Mouse (Mus musculus) adrenal gland, adult 8-10 months (tissue): ENCODE data around the gene Pde4d. TPM values are rescaled to one million over a fixed set of nuclear protein-coding genes. Genes with fewer than 3 reads are reported as not detected.

Source experiments
- DNase-seq: peaks from one replicate; pipeline ENCODE4 v3.0.0; 2022
- total RNA-seq, 4 experiments: library from RNA; stranded (reverse); gene quantifications; 2 replicates each; pipeline ENCODE4 v1.2.4; 2022

The Pde4d gene
- total RNA-seq, 4 experiments from 2014 or later = 10.8 to 13.3 (median 12.0) TPM

GRCm38 (mm10) chr13:109190652-109191051 lies 740.9 kb downstream of the Pde4d start:
- DNase-seq = no peak

GRCm38 (mm10) chr13:109191176-109191575 lies 741.4 kb downstream of the Pde4d start:
- DNase-seq = no peak

GRCm38 (mm10) chr13:109205541-109205940 lies 755.8 kb downstream of the Pde4d start:
- no peak for DNase-seq

GRCm38 (mm10) chr13:109208607-109209006 lies 758.9 kb downstream of the Pde4d start:
- no peak for DNase-seq

GRCm38 (mm10) chr13:109209413-109209812 lies 759.7 kb downstream of the Pde4d start:
- DNase-seq = no peak

GRCm38 (mm10) chr13:109210403-109210802 lies 760.7 kb downstream of the Pde4d start:
- DNase-seq = no peak

GRCm38 (mm10) chr13:109211471-109211870 lies 761.7 kb downstream of the Pde4d start:
- no peak for DNase-seq

- no peak for DNase-seq
Observed at GRCm38 (mm10) chr13:109211941-109212487, 762.3 kb downstream of the Pde4d start.

GRCm38 (mm10) chr13:109212788-109213473 lies 763.2 kb downstream of the Pde4d start:
- no peak for DNase-seq

GRCm38 (mm10) chr13:109219019-109219725 lies 769.4 kb downstream of the Pde4d start:
- no peak for DNase-seq

- DNase-seq = no peak
Observed at GRCm38 (mm10) chr13:109228967-109229617, 779.3 kb downstream of the Pde4d start.

GRCm38 (mm10) chr13:109229618-109230334 lies 780.0 kb downstream of the Pde4d start:
- DNase-seq = no peak

- DNase-seq = no peak
Observed at GRCm38 (mm10) chr13:109230335-109230987, 780.7 kb downstream of the Pde4d start.

GRCm38 (mm10) chr13:109231848-109232460 lies 782.2 kb downstream of the Pde4d start:
- no peak for DNase-seq

- no peak for DNase-seq
Observed at GRCm38 (mm10) chr13:109232531-109232930, 782.8 kb downstream of the Pde4d start.

GRCm38 (mm10) chr13:109233911-109234613 lies 784.3 kb downstream of the Pde4d start:
- DNase-seq = no peak

- DNase-seq = no peak
Observed at GRCm38 (mm10) chr13:109236047-109236446, 786.3 kb downstream of the Pde4d start.

GRCm38 (mm10) chr13:109238670-109239069 lies 788.9 kb downstream of the Pde4d start:
- no peak for DNase-seq

- no peak for DNase-seq
Observed at GRCm38 (mm10) chr13:109239296-109239695, 789.5 kb downstream of the Pde4d start.

GRCm38 (mm10) chr13:109242456-109243050 lies 792.8 kb downstream of the Pde4d start:
- no peak for DNase-seq
